Mouse (Mus musculus) mouse trophoblast stem cell (cell line): ENCODE results near the gene Ugt1a9.

ENCODE experiments used
- in situ Hi-C, 2 experiments: fragments of 300-500 bp; cut with MseI, MboI; formaldehyde crosslinking; loops; 2 replicates in 1 of 2; 3 replicates in 1 of 2; pipeline ENCODE4 v1.15.1; 2025

Gene Ugt1a9

DNA sequence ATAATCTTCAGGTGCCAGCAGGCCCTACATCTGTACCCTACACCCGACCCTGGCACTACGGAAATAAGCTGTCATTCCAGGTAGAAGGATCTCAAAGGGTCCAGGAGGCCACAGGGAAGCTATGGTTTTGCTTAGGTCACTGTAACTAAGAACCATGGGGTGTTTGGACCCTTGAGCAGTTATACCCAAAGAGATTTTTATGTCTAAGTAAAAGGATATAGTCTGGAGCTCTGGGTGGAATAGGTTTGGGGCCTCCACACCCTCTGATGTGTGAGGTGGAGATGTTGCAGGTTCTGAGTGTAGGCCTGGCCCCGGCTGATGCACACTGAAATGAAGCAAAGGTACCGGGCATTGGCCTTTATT lies 163.6 kb downstream of the Ugt1a9 start:
- in situ Hi-C loops = no loop called here

DNA sequence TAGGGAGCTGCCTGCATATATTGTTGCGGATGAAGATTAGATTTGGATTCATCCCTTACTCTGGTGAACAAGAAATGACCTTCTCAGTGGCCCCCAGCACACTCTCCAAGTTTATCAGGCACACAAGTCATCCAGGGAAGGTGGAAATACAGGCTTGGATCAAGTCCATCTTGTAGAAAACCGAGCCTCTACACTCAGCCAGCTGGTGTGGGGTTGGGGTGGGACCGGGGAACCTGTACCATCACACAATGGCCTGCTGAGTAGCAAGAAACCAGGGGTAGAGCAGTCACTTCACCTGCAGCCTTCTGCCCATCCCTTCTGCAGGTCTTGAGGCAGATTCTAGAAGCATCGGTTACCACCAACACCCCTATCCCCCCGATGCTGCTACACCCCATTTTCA lies 164.0 kb downstream of the Ugt1a9 start:
- in situ Hi-C loops = no loop called here

DNA sequence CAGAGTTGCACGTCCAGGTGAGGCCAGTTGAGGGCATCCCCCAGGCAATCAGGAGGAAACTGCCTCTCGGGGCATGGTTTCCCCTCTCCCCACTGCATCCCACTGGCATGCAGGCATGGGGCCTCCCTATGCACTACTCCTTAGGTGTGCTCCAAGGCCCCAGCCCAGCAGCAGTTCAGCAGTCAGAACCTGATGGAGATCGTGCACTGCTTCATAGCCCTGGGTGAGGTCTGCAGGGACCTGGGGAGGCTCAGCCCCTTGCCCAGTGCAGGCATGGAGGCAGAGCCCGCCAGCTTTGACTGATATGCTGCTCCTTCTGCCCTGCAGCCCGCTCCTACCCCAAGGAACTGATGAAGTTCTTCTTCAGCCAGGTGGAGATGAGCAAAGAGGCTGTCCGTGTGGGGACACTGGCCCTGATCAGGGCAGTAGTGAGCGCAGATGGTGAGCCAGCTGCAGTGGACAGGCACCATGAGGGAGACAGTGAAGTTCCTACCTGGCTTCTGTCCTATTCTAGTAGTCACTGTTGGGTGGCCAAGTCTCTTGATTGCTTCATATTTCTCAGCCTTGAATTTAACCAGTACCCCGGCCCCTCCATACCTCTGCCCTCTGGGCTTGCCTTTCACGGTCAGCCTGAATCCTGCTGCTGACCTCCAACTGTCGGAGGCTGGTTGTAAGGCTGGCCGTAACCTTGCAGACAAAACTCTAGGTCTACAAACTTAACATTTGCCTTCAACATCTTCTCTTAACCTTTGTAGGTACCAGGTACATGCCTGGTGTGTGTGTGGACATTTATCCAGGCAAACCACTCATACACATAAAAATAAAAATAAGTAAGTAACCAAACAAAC lies 164.7 kb downstream of the Ugt1a9 start:
- in situ Hi-C loops = no loop called here

DNA sequence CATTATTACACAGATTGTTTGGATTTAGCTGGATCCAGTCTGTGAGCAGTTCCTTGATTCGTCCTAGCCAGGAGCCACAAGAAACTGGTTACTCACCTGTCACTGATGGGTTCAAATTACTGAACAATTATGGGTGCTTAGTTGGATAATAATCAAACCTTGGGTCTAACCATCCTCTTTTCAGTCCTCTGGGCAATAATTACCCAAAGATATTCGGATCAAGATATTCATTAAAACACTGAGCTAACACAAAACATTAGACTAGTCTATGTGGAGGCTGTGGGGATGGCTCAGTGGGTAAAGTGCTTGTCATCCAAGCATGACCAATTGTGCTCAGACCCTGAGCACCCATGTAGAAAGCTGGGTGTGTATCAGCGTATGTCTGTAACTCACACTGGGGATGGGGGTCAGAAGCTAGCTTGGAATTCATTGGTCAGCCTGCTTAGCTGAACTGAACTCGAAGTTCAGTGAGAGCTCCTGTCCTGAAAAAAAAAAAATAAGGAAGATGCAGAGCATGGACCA lies 165.4 kb downstream of the Ugt1a9 start:
- in situ Hi-C loops = no loop called here

DNA sequence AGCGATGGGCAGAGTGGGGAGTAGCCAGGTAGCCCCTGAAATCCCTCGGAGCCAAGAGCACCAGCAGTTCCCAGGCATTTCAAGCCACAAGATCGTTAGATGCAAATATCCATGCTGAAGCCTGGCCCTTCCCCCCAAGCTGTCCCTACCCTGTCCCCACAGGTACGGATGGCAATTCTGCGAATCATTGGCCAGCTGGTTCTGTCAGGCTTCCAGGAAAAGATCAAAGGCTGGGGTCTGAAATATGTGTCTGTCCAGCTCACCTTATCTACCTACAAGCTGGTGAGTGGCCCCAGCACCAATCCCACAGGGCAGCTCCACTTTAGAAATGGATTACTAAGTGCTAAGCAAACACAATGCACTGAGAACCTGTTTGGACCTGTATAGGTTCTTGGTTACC lies 166.7 kb downstream of the Ugt1a9 start:
- in situ Hi-C loops = no loop called here

DNA sequence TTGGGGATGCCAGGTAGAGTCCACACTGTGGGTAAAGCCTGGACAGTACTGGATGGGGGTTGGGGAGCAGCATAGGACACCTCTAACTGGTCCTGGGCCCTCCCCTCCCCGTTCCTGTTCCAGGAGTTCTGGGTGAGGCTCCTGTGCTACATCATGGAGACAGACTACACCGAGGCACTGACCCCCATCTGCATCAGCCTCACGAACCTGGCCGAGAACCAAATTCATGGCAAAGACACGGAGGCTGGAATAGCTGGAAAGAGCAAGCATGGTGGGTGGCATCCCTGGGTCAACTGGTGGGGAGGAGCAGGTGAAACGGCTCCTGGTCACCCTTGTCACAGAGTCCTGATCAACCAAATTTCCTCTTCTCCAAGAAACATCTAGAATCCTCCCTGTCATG lies 168.2 kb downstream of the Ugt1a9 start:
- in situ Hi-C loops = no loop called here

DNA sequence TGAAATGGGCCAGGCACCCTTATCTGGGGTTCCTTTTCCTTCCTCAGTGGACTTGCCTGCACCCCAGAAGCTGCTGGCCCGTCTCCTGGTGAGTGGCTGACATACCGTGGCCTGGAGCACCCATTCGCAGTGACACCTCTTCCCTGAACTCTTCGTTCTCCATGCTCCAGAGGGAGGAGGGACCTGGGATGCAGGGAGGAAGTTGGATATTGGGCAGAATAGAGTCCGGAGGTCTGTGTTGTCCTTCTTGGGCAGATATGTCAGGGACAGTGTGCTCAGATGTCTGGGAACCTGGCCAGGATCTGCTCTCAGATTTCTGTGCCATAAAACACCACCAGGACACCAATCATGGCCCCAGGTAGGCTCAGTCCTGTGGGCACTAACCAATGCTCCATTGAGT lies 169.5 kb downstream of the Ugt1a9 start:
- in situ Hi-C loops = no loop called here

DNA sequence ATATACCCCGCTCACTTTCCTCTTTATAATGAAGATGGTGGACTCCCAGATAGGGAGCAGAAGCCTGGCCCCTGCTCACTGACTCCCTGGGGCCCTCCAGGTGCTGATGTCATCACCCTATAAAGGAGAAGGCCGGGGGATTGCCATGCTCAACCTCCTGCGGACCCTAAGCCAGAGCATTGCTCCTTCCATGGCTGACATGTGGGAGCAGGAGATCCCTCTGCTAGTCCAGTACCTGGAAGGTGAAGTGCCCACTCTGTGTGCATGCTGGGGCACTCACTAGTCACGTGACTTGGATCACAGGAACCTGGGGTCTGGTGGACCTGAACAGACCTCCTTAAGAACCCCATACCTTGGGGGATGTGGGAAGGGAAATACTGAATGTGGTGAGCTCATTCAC lies 170.0 kb downstream of the Ugt1a9 start:
- in situ Hi-C loops = no loop called here

DNA sequence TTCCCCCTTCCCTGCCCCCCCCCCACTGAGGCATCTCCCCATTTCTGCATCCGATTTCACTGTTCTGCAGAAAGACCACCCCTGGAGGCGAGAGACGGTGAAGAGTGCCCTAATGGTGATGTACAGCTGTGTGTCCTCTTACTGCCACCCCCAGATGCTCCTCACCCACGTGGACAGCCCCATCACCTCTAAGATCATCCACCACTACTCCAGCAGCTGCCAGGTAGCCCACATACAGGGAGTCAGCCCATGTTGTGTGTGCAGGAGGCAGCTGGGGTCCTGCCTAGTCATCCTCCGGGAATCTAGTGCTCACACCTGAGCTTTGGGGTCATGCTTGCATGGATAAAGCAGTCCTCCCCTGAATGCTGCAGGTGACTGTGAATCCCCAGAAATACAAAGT lies 173.3 kb downstream of the Ugt1a9 start:
- in situ Hi-C loops = no loop called here

DNA sequence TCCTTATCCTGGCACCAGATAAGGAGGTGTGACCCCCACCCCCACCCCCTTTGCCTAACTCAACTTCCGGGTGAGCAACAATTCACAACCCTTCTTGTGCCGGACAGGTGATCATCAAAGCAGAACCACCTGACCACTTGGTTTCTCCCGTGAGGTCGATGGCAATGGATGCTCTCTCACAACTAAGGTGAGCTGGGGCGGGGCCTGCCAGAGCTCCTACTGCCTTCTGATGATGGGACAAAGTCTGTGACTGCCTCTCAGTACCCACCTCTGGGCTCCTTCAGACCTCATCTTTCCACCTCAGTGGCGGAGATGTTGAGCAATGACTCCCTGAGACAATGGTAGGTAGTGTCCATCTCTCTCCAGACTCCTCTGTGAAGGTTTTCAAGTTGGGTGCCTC lies 175.3 kb downstream of the Ugt1a9 start:
- in situ Hi-C loops = no loop called here

DNA sequence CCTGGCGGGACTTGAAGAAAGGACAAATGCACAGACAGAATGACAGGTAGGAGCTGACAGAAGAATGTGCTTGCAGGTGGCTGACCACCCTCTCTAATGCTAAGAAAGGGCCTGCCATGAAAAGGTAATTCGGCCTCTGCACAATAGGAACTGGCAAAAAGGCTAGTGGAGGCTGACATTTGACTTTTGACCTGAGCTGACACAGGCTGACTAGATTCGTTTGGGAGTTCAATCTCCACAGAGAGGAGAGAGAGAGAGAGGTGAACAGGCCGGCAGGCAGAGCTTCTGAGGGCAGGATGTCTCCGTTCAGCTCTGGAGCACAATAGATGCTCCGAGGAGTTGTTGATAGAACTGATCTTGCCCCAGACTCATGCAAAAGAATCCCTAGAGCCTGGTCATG lies 175.8 kb downstream of the Ugt1a9 start:
- in situ Hi-C loops = no loop called here

DNA sequence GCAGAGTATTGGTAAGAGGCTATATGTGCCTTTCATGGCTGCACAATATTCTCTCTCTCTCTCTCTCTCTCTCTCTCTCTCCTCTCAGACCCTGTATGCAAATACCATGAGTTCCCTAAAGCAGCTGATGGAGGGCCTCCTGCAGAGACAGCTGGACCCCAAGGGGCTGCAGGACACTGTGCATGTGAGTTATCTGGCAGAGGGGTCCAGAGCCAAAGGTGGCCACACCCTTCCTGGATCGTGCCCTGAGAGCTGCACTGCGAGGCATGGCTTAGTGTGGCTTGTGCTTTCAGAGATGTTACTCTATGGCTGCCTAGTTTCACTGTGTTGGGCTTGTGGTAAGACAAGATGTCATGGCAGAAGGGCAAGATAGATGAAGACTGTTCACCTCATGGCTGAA lies 177.1 kb downstream of the Ugt1a9 start:
- in situ Hi-C loops = no loop called here

DNA sequence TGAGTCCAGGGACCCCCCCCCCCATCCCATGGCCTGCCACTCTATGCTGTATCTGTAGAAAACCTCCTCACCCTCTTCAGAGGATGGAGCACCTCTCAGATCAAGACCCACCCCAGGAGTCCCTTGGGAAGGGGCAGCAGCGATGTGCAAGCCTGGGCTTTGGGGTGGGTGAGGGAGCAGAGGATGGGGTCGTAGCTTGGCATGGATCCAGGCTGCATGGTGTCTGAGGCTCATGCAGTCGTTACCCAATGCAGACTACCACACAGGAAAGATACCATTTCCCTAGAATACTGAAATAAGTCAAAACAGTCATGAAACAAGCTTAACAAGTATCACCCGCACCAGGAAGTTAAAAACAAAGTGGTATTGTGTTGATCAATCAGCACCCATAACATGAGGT lies 178.1 kb downstream of the Ugt1a9 start:
- in situ Hi-C loops = no loop called here

DNA sequence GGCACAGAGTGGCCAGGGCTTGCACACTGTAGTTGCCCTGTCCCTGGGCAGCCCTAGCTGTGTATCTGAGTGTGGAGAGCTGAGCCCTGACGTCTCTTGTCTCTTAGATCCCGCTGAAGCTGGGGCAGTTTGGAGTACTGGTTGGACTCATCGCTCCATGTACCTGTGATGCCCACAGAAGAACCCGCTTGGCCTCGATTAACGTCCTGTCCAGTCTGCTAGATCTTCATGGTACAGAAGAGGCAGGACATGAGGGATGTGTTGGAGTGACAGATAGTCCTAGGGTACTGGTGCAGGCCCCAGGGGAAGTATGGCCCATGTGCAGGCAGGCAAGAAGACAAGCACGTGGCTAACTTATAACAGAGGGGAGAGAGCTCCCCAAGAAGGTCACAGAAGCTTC lies 179.0 kb downstream of the Ugt1a9 start:
- in situ Hi-C loops = no loop called here

DNA sequence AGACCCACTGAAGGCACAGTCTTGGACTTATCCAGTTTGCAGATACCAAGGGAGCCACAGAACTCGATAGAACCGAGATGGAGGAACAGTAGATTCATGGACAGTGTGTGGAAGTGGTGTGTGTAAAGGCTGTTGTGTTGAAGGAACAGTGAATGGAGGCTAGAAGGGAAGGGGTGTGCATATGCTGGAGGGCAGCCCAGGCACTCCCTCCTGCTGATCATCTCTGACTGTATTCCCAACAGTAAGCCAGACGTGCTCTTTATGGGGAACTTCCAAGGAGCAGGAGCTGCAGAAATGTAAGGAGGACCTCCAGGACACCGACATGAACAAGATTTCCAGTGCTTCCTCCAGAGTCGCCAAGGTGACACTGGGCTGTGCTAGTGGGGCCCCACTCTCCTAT lies 179.4 kb downstream of the Ugt1a9 start:
- in situ Hi-C loops = no loop called here

DNA sequence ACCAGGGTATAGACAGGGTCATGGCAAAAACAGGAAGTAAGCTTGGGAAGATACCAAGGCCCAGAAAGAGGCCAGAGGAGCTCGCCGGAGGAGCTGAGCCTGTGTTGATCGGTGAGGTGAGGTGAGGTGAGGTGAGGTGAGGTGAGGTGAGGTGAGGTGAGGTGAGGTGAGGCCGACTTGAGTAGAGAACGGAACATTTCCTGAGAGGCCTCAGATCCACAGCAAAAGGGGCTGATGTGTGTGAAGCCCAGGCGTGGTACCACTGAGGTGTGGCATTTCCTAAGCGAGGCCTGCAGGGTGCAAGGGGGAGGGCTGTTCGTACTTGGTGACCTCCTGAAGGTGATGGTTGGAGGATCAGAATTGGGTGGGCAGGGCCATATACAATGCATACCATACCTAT lies 182.5 kb downstream of the Ugt1a9 start:
- in situ Hi-C loops = no loop called here

DNA sequence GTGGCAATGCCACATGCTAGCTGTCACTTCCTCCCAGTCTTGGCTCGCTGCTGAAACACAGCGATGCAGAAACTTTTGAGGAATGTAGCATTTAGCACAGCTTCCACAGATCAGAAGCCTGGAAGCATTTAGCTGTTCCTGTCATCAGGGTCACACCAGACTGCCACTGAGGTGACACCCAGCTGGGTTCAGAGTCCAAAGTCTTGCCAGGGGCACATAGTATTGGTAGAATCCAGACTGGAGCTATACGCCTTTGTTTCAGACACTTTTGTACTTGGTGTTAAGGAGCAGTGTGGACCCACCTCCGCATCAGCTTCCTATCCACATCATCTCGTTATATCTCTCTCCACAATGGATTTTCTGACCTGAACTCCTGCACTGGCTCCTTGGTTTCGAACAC lies 182.9 kb downstream of the Ugt1a9 start:
- in situ Hi-C loops = no loop called here

DNA sequence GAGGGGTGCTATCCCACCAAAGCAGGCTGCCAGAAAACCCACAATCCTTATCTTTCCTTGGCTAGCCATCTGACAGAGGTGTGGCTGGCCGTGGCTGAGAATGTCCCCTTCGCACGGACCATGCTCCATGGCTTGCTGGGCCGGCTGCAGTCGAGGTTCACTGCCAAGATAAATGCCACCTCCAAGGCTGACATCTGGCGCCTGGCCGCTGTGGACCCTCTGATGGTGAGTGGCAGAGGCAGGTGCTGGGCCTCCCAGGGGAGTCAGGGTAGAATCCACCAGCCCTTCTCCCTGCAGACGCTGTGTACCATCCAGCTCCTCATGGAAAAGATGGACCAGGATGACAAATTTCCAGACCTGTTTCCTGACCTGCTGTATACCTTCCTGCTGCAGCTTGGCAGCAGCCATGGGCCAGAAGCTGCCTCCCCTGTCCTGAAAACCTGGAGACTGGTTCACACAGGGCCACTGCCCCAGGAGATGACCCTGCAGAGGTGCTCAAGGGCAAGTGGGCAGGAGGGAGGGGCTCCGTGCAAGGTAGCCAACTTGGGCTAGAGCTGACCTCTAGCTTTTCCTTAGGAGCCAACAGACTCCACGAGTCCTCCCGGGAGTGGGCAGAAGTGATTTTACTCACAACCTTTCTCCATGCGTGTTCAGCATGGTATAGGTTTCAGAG lies 184.3 kb downstream of the Ugt1a9 start:
- in situ Hi-C loops = no loop called here

DNA sequence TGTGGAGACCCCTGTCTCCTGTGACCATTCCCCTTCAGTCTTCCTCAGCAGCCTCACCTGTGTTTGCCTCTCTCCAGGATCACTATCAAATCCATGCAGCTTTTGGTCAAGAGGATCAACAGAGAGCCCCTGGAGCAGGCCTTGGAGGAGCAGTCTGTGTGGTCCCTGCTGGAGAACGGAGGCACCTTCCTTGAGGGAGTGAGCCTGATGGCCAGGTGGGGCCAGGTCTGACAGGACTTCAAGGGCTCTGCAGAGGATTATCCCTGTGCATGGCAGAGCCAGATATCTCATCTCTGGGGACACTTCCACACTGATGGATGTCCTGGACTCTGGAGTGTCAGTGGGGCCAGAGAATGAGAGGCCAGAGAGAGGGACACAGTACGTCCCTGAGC lies 184.9 kb downstream of the Ugt1a9 start:
- in situ Hi-C loops = no loop called here

DNA sequence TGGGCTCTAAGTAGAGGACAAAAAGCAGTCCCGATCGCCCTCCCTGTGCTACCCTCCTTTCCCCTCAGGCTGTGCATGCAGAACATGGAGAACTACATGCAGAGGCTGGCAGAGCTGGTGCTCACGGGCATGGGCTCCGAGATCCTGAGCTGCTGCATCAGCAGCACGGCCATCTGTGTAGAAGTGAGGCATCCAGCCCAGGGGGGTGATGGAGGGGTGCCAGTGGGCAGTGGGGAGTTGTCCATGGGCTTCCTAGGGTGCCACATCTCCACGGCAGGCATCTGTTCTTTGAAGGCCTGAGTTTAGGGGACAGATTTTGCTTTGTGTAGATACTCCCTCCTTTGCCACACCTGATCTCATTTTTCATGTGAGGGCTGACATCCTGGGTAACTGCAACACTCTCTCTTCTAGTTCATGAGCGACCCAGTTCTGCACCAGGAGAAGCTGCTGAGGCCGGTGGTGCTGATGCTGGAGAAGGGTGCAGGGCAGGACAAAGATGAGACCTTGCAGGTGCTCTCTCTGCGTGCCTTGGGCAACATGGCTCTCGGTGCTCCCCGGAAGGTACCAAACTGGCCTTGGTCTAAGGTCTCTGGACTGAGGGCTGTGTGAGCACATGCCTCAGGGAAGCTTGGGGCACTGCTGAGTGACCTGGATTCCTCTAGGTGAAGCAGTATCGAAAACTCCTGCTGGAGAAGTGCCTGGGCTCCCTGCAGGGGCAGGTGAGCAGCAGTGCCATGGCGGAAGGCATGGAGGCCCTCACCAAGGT lies 185.6 kb downstream of the Ugt1a9 start:
- in situ Hi-C loops = no loop called here

DNA sequence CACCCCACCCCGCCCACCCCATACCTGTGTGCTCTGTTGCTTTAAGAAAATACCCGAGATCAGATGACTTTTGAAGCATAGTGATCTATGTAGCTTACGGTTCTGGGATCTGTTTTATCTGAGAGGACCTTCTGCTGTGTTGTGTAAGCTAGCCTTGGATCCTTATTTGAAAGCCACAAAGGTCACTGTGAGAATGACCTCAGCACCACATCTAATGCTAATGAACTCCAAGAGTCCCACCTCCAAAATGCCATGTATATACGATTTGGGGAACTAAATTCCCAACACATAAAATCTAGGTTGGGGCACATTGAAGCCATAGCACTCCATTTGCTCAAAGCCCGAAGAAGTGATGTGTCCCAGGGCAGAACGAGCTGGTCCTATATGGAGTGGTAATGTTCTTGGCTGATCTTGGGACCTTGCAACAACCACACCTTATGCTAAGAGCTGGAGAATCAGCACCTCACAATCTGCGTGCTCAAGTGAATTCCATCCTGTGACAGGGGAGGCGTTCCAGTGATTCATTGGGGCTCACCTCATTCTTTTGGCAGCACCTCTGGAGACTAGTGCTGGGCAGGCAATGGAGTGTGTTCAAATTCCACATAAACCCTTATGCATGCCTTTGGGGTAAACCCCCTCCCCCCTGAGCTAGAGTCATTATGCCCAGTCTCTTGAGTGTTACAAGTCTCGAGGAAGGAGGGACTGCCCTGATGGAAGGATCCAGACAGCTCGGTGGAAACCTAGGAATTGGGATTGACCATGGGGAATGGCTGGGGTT lies 186.5 kb downstream of the Ugt1a9 start:
- in situ Hi-C loops = no loop called here

DNA sequence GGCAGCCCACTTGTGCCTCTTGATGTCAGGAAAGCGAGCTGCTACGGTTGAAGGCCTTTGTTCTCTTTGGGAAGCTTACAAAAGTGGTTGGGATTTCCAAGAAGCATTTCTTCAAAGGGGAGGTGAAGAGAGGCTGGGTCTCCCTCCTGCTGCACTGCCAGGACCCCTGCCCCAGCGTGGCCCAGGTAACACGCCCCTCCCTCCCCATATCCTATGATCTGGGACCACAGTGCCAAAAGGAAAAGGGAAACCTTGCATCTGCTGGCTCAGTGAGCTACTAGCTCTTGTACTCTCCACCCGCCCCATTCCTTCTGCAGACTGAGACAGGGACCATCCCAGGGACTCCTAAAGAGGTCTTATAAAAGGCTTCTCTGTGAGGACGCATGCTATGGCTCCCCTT lies 187.1 kb downstream of the Ugt1a9 start:
- in situ Hi-C loops = no loop called here
